Mouse (Mus musculus) bone marrow, adult 2 months (tissue): ENCODE data around the gene Tfeb.

Experiments
- CTCF ChIP-seq: fragments of 200-500 bp; IDR thresholded peaks from 2 replicates; pipeline ENCODE4 v1.5.1; 2011; ENCODE audit warnings: low read length, control low read depth; ENCODE audit not compliant: control insufficient read depth, insufficient read depth
- POLR2A ChIP-seq: fragments of 200-500 bp; IDR thresholded peaks from 2 replicates; pipeline ENCODE4 v1.6.1; 2011; ENCODE audit warnings: low read depth, mild to moderate bottlenecking, control low read depth, low read length, borderline replicate concordance; ENCODE audit not compliant: control insufficient read depth

DNA sequence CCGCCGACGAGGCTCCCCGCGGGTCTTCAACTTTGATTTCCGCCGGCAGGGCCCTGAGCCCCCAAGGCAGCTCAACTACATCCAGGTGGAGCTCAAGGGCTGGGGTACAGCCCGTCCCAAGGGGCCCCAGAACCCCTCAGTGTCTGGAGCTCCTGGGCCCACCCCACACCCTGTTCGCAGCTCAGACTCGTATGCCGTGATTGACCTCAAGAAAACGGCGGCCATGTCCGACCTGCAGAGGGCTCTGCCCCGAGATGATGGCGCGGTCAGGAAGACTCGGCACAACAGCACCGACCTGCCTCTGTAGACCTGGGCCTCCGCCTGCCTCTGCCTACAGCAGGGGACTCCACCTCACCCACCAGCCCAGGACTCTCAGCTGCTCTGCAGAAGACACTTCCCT lies 33.3 kb upstream of the Tfeb start:
- no peak for TF ChIP-seq CTCF
- TF ChIP-seq POLR2A = no peak
